Mouse (Mus musculus) heart, postnatal 10 days (tissue): ENCODE data around the gene Morn2. TPM values are rescaled to one million over a fixed set of nuclear protein-coding genes. Genes with fewer than 3 reads are reported as not detected.
"Not testable (repeated sequence)": the region's sequence is repeated elsewhere in the genome, so short reads cannot be mapped to it uniquely, and the experiment has no call there.

Experiments used
- DNase-seq, 2 experiments: peaks; one replicate each; pipeline ENCODE4 v3.0.0; 2021
- intact Hi-C: fragments of 180-260 bp; cut with DNase I; formaldehyde crosslinking; loops from one replicate; pipeline ENCODE4 v1.15.1; 2025
- total RNA-seq, 2 experiments: library from RNA; stranded (reverse); gene quantifications; 2 replicates each; pipeline ENCODE4 v1.2.3; 2021

Morn2 gene
- 10 to 100 TPM in 1 of 2 experiments, 1 to 10 TPM in 1; 9.9 to 12.0 TPM for total RNA-seq

- DNase-seq: peak; percentile 98 to 99
Measured at GRCm38 (mm10) chr17:80290074-80290657, at the start of gene Morn2, which contains the start of gene Dhx57. Gene Morn2 (plus strand): TSS chr17:80290203. Gene Dhx57 (minus strand): TSS chr17:80290476.

GRCm38 (mm10) chr17:80241594-80241993 is 48.4 kb upstream of the Morn2 start:
- intact Hi-C loops: no loop called here

More at GRCm38 (mm10) chr17:80290074-80290657, at the start of gene Morn2, which contains the start of gene Dhx57:
- intact Hi-C loops: loop anchor here (2.0 to 5.0 kb wide), 4 partner anchors 43 to 271 kb away; no protein-coding TSS in a partner anchor

GRCm38 (mm10) chr17:80243116-80243515 is 46.9 kb upstream of the Morn2 start:
- intact Hi-C loops: no loop called here
- no peak for DNase-seq

More at GRCm38 (mm10) chr17:80241594-80241993, 48.4 kb upstream of the Morn2 start:
- DNase-seq: no peak

GRCm38 (mm10) chr17:80252757-80253525 is 37.1 kb upstream of the Morn2 start:
- intact Hi-C loops: no loop called here
- DNase-seq: peak in 1 of 2 experiments; percentile 20

- no peak for DNase-seq
- intact Hi-C loops: no loop called here
Measured at GRCm38 (mm10) chr17:80254421-80254820, 35.6 kb upstream of the Morn2 start.

GRCm38 (mm10) chr17:80255208-80255607 is 34.8 kb upstream of the Morn2 start:
- DNase-seq: peak; percentile 81 to 87
- intact Hi-C loops: no loop called here

GRCm38 (mm10) chr17:80267065-80267464 is 22.9 kb upstream of the Morn2 start:
- no peak for DNase-seq
- intact Hi-C loops: no loop called here

- no peak for DNase-seq
- intact Hi-C loops: no loop called here
Measured at GRCm38 (mm10) chr17:80268151-80268550, 21.9 kb upstream of the Morn2 start.

GRCm38 (mm10) chr17:80270622-80271021 is 19.4 kb upstream of the Morn2 start:
- intact Hi-C loops, DNase-seq: not testable (repeated sequence)

- intact Hi-C loops: no loop called here
- no peak for DNase-seq
Measured at GRCm38 (mm10) chr17:80278255-80278654, 11.7 kb upstream of the Morn2 start.

GRCm38 (mm10) chr17:80279340-80280070 is 10.5 kb upstream of the Morn2 start:
- intact Hi-C loops: no loop called here

GRCm38 (mm10) chr17:80284446-80284845 is 5.6 kb upstream of the Morn2 start:
- intact Hi-C loops: no loop called here
- peak; percentile 7 to 16 for DNase-seq

More at GRCm38 (mm10) chr17:80279340-80280070, 10.5 kb upstream of the Morn2 start:
- no peak for DNase-seq

GRCm38 (mm10) chr17:80288012-80288411 is 2.0 kb upstream of the Morn2 start:
- DNase-seq: no peak
- intact Hi-C loops: no loop called here

GRCm38 (mm10) chr17:80289280-80290073 is 526 bp upstream of the Morn2 start:
- intact Hi-C loops: loop anchor here (2.0 to 5.0 kb wide), 4 partner anchors 43 to 271 kb away; no protein-coding TSS in a partner anchor

GRCm38 (mm10) chr17:80291148-80291547 is 1.1 kb downstream of the Morn2 start:
- intact Hi-C loops: loop anchor here (2.0 to 5.0 kb wide), 4 partner anchors 42 to 270 kb away; no protein-coding TSS in a partner anchor
- peak; percentile 55 to 57 for DNase-seq

More at GRCm38 (mm10) chr17:80289280-80290073, 526 bp upstream of the Morn2 start:
- DNase-seq: no peak

GRCm38 (mm10) chr17:80295258-80295657 is 5.3 kb downstream of the Morn2 start:
- DNase-seq: no peak
- intact Hi-C loops: no loop called here

- intact Hi-C loops: no loop called here
- no peak for DNase-seq
Measured at GRCm38 (mm10) chr17:80298844-80299243, 8.8 kb downstream of the Morn2 start.

- DNase-seq: no peak
- intact Hi-C loops: no loop called here
Measured at GRCm38 (mm10) chr17:80307251-80307650, 17.2 kb downstream of the Morn2 start, which contains the start of gene Arhgef33. Gene Arhgef33 (plus strand): TSS chr17:80307407.

- intact Hi-C loops: no loop called here
- no peak for DNase-seq
Measured at GRCm38 (mm10) chr17:80311761-80312160, 21.8 kb downstream of the Morn2 start.

- DNase-seq: no peak
- intact Hi-C loops: no loop called here
Measured at GRCm38 (mm10) chr17:80312405-80312804, 22.4 kb downstream of the Morn2 start.
